Mouse (Mus musculus): ENCODE data around the gene Tnip1.

DNA sequence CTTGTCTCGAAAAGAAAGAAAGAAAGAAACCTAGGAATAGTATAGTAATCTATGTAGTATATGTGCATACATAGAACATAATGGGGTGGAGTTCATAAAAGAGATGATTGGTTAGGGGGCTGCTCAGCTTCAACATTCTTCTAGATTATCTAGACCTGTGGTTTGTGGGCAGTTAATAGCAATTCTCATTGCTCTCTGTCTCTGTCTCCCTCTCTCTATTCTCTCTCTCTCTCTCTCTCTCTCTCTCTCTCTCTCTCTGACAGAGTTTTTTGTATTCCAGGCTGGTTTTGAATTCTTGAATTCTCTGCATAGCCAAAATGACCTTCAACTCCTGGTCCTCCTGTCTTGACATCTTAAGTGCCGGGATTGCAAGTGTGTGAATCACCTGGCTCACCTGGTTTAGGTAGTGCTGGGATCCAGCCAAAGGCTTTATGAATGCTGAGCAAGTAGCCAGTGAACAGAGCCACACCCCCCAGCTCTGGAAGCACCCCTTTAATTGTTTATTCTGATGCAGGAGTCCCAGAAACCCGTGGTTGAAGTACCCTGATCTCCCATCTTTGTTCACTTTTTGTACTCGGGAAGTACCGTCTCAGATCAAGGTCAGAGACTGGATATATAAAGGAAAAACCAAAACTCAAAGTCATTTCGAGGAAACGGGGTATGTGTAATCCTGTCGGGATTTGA, 8.8 kb upstream of the Tnip1 start:
- TF ChIP-seq CTCF (IDR thresholded peaks at IDR 0.05; ENCODE audit: borderline replicate concordance, insufficient read depth, low read length) = no peak
- no peak for TF ChIP-seq POLR2A (IDR thresholded peaks at IDR 0.05; ENCODE audit: low read depth, low read length)
